Mouse (Mus musculus) hindbrain, postnatal 0 days (tissue): ENCODE data around the gene Wwox. TPM values are rescaled to one million over a fixed set of nuclear protein-coding genes. Genes with fewer than 3 reads are reported as not detected.
A peak's percentile ranks its signal among the peaks of the same experiment; 100 is the strongest.

Experiments used
- ATAC-seq: fragments of 200-750 bp; cut with Nextera tagmentation; 2 replicates; pipeline ENCODE4 v1.8.0; 2017; ENCODE audit warnings: mild to moderate bottlenecking, moderate TSS enrichment, moderate library complexity
- DNase-seq: peaks from one replicate; pipeline ENCODE4 v3.0.0-alpha.2; 2015; ENCODE audit warnings: low spot score
- H3K27ac ChIP-seq: fragments of 300-500 bp; sonication (generic); 2 replicates; pipeline ENCODE4 v1.5.1; 2014; ENCODE audit warnings: mild to moderate bottlenecking
- H3K27me3 ChIP-seq: fragments of 300-500 bp; sonication (generic); 2 replicates; pipeline ENCODE4 v1.6.1; 2014; ENCODE audit warnings: low read length, mixed read lengths; ENCODE audit not compliant: insufficient read depth
- H3K36me3 ChIP-seq: fragments of 300-500 bp; sonication (generic); 2 replicates; pipeline ENCODE4 v1.6.1; 2014; ENCODE audit warnings: low read length, mixed read lengths; ENCODE audit not compliant: insufficient read depth
- H3K4me1 ChIP-seq: fragments of 300-500 bp; sonication (generic); 2 replicates; pipeline ENCODE4 v1.6.1; 2014; ENCODE audit warnings: antibody characterized with exemption, low read length, mixed read lengths; ENCODE audit not compliant: insufficient read depth
- H3K4me2 ChIP-seq: fragments of 300-500 bp; sonication (generic); 2 replicates; pipeline ENCODE4 v1.6.1; 2014; ENCODE audit warnings: low read depth, mild to moderate bottlenecking, low read length, moderate library complexity, mixed read lengths
- H3K4me3 ChIP-seq: fragments of 300-500 bp; sonication (generic); 2 replicates; pipeline ENCODE4 v1.5.1; 2014; ENCODE audit warnings: low read length
- H3K9ac ChIP-seq: fragments of 300-500 bp; sonication (generic); replicated peaks from 2 replicates; pipeline ENCODE4 v1.6.1; 2014; ENCODE audit warnings: mild to moderate bottlenecking, low read length, moderate library complexity, mixed read lengths
- H3K9me3 ChIP-seq: fragments of 300-500 bp; sonication (generic); 2 replicates; pipeline ENCODE4 v1.6.1; 2016; ENCODE audit warnings: low read length, mixed read lengths
- CTCF ChIP-seq: IDR thresholded peaks from 2 replicates; pipeline ENCODE4 v1.5.1; 2016; ENCODE audit warnings: antibody characterized with exemption, control low read depth, low read depth
- WGBS: fragments of 180-500 bp; shearing (Covaris S2); extraction: QIAGEN DNeasy Blood & Tissue Kit; methylation state at CpG from one replicate; pipeline ENCODE4 v1.1.7; 2014; 5-methylcytosine and 5-hydroxymethylcytosine counted together
- polyA plus RNA-seq: library from polyadenylated mRNA; unstranded; fragments of >200 nt; fragmentation: Nextera tagmentation; extraction: Ambion mirVana; gene quantifications from 2 replicates; pipeline ENCODE4 v1.2.1, GENCODE M21; 2015
- total RNA-seq: library from RNA; depleted of rRNA; stranded (reverse); fragments of >200 nt; gene quantifications from 2 replicates; pipeline ENCODE4 v1.2.3, GENCODE M21; 2014

Wwox gene
- total and polyA plus RNA-seq, 2 experiments from 2014 or later: 17.1 to 19.8 TPM

DNA sequence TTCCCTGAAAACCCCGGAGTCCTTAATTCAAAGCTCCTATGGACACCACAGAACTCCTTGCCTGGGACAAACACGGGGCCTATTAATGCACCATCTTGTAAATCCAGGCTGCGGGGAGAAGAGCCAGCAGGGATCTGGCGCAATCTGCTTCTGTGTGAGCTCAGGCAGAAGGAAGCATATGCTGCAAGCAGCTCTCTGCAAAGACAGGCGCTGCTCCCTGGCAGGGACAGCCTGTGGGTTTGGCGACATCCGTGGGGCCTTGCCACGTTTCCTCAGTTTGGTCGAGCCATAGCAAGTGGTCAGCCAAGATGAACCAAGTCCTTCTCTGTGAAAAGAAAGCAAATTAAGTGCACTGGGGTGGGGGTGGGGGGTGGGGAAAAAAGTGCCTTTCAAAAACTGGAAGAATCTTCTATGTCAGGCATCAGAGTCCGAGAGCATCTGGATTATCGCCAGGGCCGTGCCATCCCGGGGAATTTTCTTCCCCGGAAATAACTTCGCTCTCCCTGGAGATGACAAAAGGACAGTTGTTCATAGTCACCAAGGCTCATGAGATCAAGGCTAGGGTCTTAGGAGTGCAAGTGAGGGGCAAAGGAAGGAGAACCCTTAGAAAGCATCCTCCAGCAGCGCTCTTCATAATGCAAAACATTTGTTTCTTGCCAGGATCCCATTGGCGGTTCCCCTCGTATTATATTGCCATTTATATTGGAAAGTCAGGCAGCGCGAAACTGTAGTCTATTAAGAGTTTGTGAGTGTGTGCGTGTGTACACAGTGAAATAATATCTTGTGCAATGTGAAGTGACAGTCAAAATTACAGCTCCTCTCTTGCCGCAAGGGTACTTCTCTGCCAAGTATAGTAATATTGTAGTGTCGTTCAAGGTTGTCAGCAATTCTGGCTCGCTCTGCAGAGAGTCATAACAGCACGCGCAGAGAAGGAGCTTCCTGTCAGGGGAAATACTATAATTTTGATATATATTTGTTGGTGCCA lies 152.1 kb downstream of the Wwox start:
- Histone ChIP-seq H3K27me3 (peaks cover 20% of the 10 kb centered on the region; the same call in 1 of the 2 replicates), H3K9ac (no peak overlapping the region), H3K36me3 (no peaks in the 10 kb centered on the region), H3K9me3 (no peaks in the 10 kb centered on the region), H3K4me1 (peaks cover 11% of the 10 kb centered on the region), H3K4me2 (peak overlapping the region; percentile 27), H3K27ac (peak overlapping the region; percentile 45), H3K4me3 (no peak overlapping the region)
- ATAC-seq: peak; percentile 91
- no peak for TF ChIP-seq CTCF
- whole genome bisulfite sequencing: 16% methylated on average over 26 of the region's 26 CpGs
- peak; percentile 89 for DNase-seq

DNA sequence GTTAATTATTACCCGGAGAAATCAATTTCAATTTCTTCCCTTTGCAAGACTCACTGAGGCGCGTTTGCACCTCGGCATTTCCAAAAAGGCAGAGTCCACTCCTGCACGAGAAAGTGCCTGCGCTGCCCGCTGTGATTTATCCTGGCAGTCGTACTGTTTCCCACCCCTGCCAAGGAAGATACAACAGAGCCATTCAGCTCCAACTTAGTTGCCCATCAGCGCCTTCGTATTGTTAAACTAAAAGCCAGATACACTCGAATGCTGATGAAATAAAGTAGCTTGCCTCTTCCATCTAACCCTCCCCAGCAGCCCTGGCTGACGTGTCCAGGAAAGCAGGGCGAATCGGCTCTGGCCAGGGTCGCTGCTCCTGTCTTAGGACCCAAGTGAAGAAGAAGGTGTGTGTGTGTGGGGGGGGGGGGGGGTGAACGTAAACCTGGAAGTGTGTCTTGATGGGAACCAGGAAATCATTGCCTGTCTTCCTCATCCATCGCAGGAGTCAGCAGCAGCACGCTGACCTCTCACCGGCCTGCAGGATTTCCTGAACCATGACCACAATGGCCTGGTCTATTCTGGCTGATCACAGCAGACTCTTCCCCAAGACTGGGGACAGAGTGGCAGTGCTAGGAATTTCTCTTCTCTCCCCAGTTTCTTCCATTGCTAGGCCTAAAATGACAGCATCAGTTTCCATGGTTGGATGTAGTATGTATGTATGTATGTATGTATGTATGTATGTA lies 154.1 kb downstream of the Wwox start:
- H3K36me3 ChIP-seq: no peaks in the 10 kb centered on the region
- no peak for TF ChIP-seq CTCF
- no peaks in the 10 kb centered on the region for H3K9me3 ChIP-seq
- H3K9ac ChIP-seq: no peak overlapping the region
- no peak overlapping the region; the same call in 1 of the 2 replicates for H3K27ac ChIP-seq
- peak; percentile 69 for DNase-seq
- H3K4me3 ChIP-seq: no peak overlapping the region
- peaks cover 28% of the 10 kb centered on the region; the same call in 1 of the 2 replicates for H3K27me3 ChIP-seq
- H3K4me2 ChIP-seq: peak overlapping the region; percentile 28
- peak; percentile 58; the same call in 1 of the 2 replicates for ATAC-seq
- WGBS: 22% methylated on average over 19 of the region's 19 CpGs
- peaks cover 11% of the 10 kb centered on the region for H3K4me1 ChIP-seq

DNA sequence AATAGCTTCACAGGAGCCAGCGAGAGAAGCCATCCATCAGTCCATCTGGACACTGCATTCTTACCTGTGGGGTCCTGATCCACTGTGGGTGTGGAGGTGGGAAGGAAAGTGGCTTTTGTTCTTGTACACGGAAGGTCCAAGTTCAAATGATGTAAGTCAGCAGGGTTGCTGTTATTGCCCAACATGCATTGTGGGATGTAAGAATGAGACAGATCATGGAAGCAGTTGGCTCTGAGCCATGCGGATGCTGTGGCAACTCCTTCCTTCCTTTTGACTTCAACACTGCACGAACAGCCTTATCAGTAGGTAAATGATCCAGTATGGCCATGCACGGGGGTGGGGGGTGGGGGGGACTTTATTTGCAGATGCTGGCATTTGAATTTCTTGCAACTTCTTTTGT lies 155.4 kb downstream of the Wwox start:
- DNase-seq: no peak
- Histone ChIP-seq H3K27ac (no peak overlapping the region), H3K27me3 (0 out of 2 replicates have a peak, but pooled peaks cover 19% of the 10 kb centered on the region), H3K36me3 (no peaks in the 10 kb centered on the region), H3K4me2 (no peak overlapping the region), H3K9me3 (no peaks in the 10 kb centered on the region), H3K4me3 (no peak overlapping the region), H3K9ac (no peak overlapping the region), H3K4me1 (peaks cover 11% of the 10 kb centered on the region)
- ATAC-seq: no peak
- TF ChIP-seq CTCF: no peak
- WGBS: 67% methylated on average over 5 of the region's 5 CpGs

DNA sequence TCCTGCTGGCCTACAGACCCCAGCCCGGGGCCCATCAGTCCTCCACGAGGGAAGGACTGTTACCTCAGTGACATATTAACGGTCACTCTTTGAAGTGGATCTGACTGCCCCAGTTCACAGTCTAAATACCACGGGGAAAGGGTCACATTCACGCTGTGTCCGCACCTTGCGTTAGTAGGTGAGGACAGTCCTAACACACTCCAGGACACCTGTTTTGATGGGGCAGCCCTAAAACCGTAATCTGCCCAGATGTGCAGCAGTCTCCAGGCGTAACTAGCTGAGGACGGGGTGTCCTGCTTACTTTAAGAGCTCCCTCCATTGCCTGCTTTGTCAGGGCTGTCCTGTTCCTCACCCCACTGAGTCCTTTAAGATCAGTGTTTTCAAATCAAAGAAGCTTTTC lies 160.1 kb downstream of the Wwox start:
- Histone ChIP-seq H3K4me1 (no peaks in the 10 kb centered on the region), H3K27me3 (peaks cover 31% of the 10 kb centered on the region; the same call in 1 of the 2 replicates), H3K36me3 (no peaks in the 10 kb centered on the region), H3K9ac (no peak overlapping the region), H3K4me3 (no peak overlapping the region), H3K9me3 (no peaks in the 10 kb centered on the region), H3K27ac (no peak overlapping the region), H3K4me2 (no peak overlapping the region)
- ATAC-seq: no peak
- WGBS: 46% methylated on average over 10 of the region's 10 CpGs
- TF ChIP-seq CTCF: no peak
- no peak for DNase-seq

DNA sequence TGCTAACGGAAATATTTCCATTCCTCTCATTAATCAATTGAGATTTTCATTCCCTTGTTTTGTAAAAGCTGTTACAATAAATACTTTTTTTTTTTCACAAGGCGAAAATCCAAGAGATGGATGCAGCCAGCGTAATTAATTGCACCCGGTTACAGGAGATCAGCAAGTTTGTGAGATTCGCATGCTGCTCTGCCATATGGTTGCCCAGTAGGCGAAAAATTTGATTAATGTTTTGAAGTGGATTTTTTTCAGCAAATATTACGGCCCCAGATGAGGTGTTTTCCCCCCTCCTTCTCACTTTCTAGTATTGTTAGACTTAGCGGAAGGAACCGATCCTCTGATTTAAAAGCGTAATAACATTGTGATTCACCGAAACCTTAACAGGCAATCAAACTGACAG lies 160.7 kb downstream of the Wwox start:
- no peak overlapping the region for H3K4me3 ChIP-seq
- DNase-seq: peak; percentile 60
- no peak overlapping the region for H3K9ac ChIP-seq
- no peak overlapping the region for H3K27ac ChIP-seq
- H3K9me3 ChIP-seq: no peaks in the 10 kb centered on the region
- no peak for TF ChIP-seq CTCF
- no peak overlapping the region for H3K4me2 ChIP-seq
- H3K36me3 ChIP-seq: no peaks in the 10 kb centered on the region
- WGBS: 40% methylated on average over 11 of the region's 11 CpGs
- H3K4me1 ChIP-seq: no peaks in the 10 kb centered on the region
- no peak for ATAC-seq
- peaks cover 31% of the 10 kb centered on the region; the same call in 1 of the 2 replicates for H3K27me3 ChIP-seq

DNA sequence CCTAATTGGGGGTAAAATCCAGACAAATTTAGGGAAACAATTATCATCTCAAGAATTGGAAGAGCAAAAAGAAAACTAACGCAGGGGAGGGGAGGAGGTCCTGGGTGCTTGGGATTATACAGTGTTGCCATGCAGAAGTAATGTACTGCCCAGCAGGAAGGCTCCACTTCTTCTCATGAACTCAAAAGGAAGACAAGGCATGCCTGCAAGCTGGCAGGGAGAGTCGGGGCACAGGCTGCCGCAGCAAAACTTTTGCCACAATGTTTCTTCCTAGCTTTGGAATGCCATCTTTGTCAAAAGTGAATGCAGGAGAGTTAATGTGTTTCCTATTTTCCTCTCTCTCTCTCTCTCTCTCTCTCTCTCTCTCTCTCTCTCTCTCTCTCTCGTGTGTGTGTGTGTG lies 163.6 kb downstream of the Wwox start:
- Histone ChIP-seq H3K9ac (no peak overlapping the region), H3K36me3 (no peaks in the 10 kb centered on the region), H3K9me3 (no peaks in the 10 kb centered on the region), H3K4me1 (no peaks in the 10 kb centered on the region), H3K4me3 (no peak overlapping the region), H3K4me2 (no peak overlapping the region), H3K27me3 (peaks cover 16% of the 10 kb centered on the region; the same call in 1 of the 2 replicates), H3K27ac (no peak overlapping the region)
- ATAC-seq (no peak), DNase-seq (peak; percentile 12)
- no peak for TF ChIP-seq CTCF
- WGBS: 29% methylated on average over 3 of the region's 4 CpGs
